ENCODE assay signal across 23 mouse cellular contexts in genomic region chr13:8745596-8745995, GRCm38 (mm10).
DNase-seq lines count a peak whose midpoint lies in the region; ATAC-seq and TF ChIP-seq lines count a peak whose summit lies in the region.
"Had no signal": no experiment of that assay in that cellular context is flagged by ENCODE, and none has a peak within 500 bp of the region (broad histone marks: within the 10 kb centered on the region; RNA-seq: fewer than 3 reads in every experiment).

No protein-coding gene starts in this region.

- intact Hi-C loops in left cerebral cortex, postnatal 14 days (cut with DNase I) = no loop called here

- H3K4me2 ChIP-seq in kidney, embryonic 16.5 days (replicated peaks; ENCODE audit: low read depth, low read length) = no peak overlapping the region
- H3K4me2 ChIP-seq: embryonic facial prominence, embryonic 12.5 days; forebrain, embryonic 13.5 days; forebrain, embryonic 15.5 days had no signal

- DNase-seq in 416B (ENCODE audit: low read depth) = peak; percentile 82
- DNase-seq in G1E (ENCODE audit: low spot score) = no peak
- DNase-seq in R1 (ENCODE audit: low read depth, low spot score) = peak; percentile 10
- DNase-seq in cerebellum, adult 11-12 months = no peak
- DNase-seq in left cerebral cortex, postnatal 14 days (ENCODE audit: low spot score in 2 of 2) = no peak
- DNase-seq: adrenal gland, adult 2 months; adrenal gland, postnatal 10 days; adrenal gland, postnatal 25 days; B cell, adult 2 months; cerebellum, adult 11 months; cerebellum, adult 2 months; cerebellum, adult 9-10 months; cerebellum, postnatal 10 days; cerebellum, postnatal 25 days; forebrain, postnatal 0 days had no signal

- peaks cover 9% of the 10 kb centered on the region for H3K4me1 ChIP-seq in G1E (ENCODE audit: insufficient read depth, low read depth, low read length)
- H3K4me1 ChIP-seq in kidney, embryonic 16.5 days (ENCODE audit: insufficient read depth, low read length) = no peaks in the 10 kb centered on the region
- H3K4me1 ChIP-seq: embryonic facial prominence, embryonic 10.5 days; embryonic facial prominence, embryonic 12.5 days; forebrain, embryonic 13.5 days; forebrain, embryonic 15.5 days had no signal

- H3K9ac ChIP-seq in kidney, embryonic 16.5 days (replicated peaks; ENCODE audit: low read length) = no peak overlapping the region
- H3K9ac ChIP-seq: embryonic facial prominence, embryonic 12.5 days; forebrain, embryonic 13.5 days; forebrain, embryonic 15.5 days; forebrain, postnatal 0 days had no signal

- H3K27me3 ChIP-seq in G1E (ENCODE audit: insufficient read depth, low read length) = peaks cover 17% of the 10 kb centered on the region
- no peaks in the 10 kb centered on the region for H3K27me3 ChIP-seq in kidney, embryonic 16.5 days (ENCODE audit: insufficient read depth, low read length)
- H3K27me3 ChIP-seq: CH12.LX; embryonic facial prominence, embryonic 12.5 days; forebrain, embryonic 13.5 days; forebrain, embryonic 15.5 days had no signal

- peak; percentile 54; the same call in 1 of the 2 replicates for ATAC-seq in G1E (ENCODE audit: extremely low read depth, insufficient number of reproducible peaks, low FRiP score, poor library complexity, severe bottlenecking)
- no peak for ATAC-seq in kidney, embryonic 16.5 days (ENCODE audit: low FRiP score, low TSS enrichment)
- ATAC-seq: CD4-positive, CD25-positive, alpha-beta regulatory T cell, adult 4 months; forebrain, embryonic 13.5 days; forebrain, embryonic 15.5 days; forebrain, postnatal 0 days; Patski had no signal

- WGBS in kidney, embryonic 16.5 days = 76% methylated on average over 4 of the region's 4 CpGs

- no peak for TF ChIP-seq CTCF in G1E (IDR thresholded peaks at IDR 0.05; ENCODE audit: low read depth, low read length)

- no peaks in the 10 kb centered on the region for H3K9me3 ChIP-seq in G1E (replicated peaks)
- H3K9me3 ChIP-seq in kidney, embryonic 16.5 days (ENCODE audit: low read length) = no peaks in the 10 kb centered on the region
- H3K9me3 ChIP-seq: embryonic facial prominence, embryonic 10.5 days; embryonic facial prominence, embryonic 12.5 days; forebrain, embryonic 13.5 days; forebrain, embryonic 15.5 days had no signal

- H3K27ac ChIP-seq in kidney, embryonic 16.5 days (ENCODE audit: low read length) = no peak overlapping the region
- H3K27ac ChIP-seq: embryonic facial prominence, embryonic 10.5 days; embryonic facial prominence, embryonic 12.5 days; forebrain, embryonic 13.5 days; forebrain, embryonic 15.5 days had no signal

- no peaks in the 10 kb centered on the region for H3K36me3 ChIP-seq in G1E (replicated peaks)
- no peaks in the 10 kb centered on the region for H3K36me3 ChIP-seq in kidney, embryonic 16.5 days (ENCODE audit: insufficient read depth, low read length)
- H3K36me3 ChIP-seq: embryonic facial prominence, embryonic 10.5 days; embryonic facial prominence, embryonic 12.5 days; forebrain, embryonic 15.5 days had no signal

- H3K4me3 ChIP-seq in G1E (ENCODE audit: low read depth, low read length) = no peak overlapping the region
- H3K4me3 ChIP-seq in kidney, embryonic 16.5 days (ENCODE audit: low read length) = no peak overlapping the region
- H3K4me3 ChIP-seq: embryonic facial prominence, embryonic 10.5 days; embryonic facial prominence, embryonic 12.5 days; forebrain, embryonic 13.5 days; forebrain, embryonic 15.5 days had no signal

Comparison
In these comparisons a context has a peak if more than half of its experiments do, and no peak if none do; other contexts are left out.
1. DNase-seq: peak in 416B (single experiment) and R1 (single experiment); none in G1E (single experiment), cerebellum, adult 11-12 months (single experiment) and left cerebral cortex, postnatal 14 days (0 of 2).